Mouse (Mus musculus): Measurements from ENCODE around the gene Nptxr.

GRCm38 (mm10) chr15:79774117-79775027 is 30.2 kb downstream of the Nptxr start:
- TF ChIP-seq CTCF (IDR thresholded peaks at IDR 0.05; ENCODE audit: low read depth, low read length) (no peak), POLR2A (IDR thresholded peaks at IDR 0.05; ENCODE audit: insufficient read depth, low read length) (peak; percentile 47), EP300 (IDR thresholded peaks at IDR 0.05; ENCODE audit: insufficient read depth, low read depth, low read length) (no peak)
